Mouse (Mus musculus) cerebellum, adult 2 months (tissue): ENCODE results near the gene Ntf5. TPM values are rescaled to one million over a fixed set of nuclear protein-coding genes. Genes with fewer than 3 reads are reported as not detected.

Experiments
- DNase-seq, 2 experiments: peaks; one replicate each; pipeline ENCODE4 v3.0.0; 2021
- H3K27ac ChIP-seq: fragments of 200-500 bp; 2 replicates; pipeline ENCODE4 v1.5.1; 2012; ENCODE audit warnings: low read length, control low read depth, inconsistent platforms; ENCODE audit not compliant: insufficient read depth
- H3K27me3 ChIP-seq: fragments of 200-500 bp; 2 replicates; pipeline ENCODE4 v1.6.1; 2012; ENCODE audit warnings: inconsistent platforms, mild to moderate bottlenecking, low read length, moderate library complexity; ENCODE audit not compliant: control insufficient read depth, insufficient read depth
- H3K4me1 ChIP-seq: fragments of 200-500 bp; 2 replicates; pipeline ENCODE4 v1.6.1; 2011; ENCODE audit warnings: low read length; ENCODE audit not compliant: control insufficient read depth, insufficient read depth
- H3K4me3 ChIP-seq: fragments of 200-500 bp; replicated peaks from 2 replicates; pipeline ENCODE3; 2011; ENCODE audit warnings: mild to moderate bottlenecking, low read depth, low read length, control low read depth; ENCODE audit not compliant: insufficient read depth
- CTCF ChIP-seq: fragments of 200-500 bp; IDR thresholded peaks from 2 replicates; pipeline ENCODE4 v1.5.1; 2011; ENCODE audit warnings: low read depth, mild to moderate bottlenecking, control low read depth, low read length, moderate library complexity, borderline replicate concordance; ENCODE audit not compliant: insufficient read depth
- POLR2A ChIP-seq: fragments of 200-500 bp; IDR thresholded peaks from 2 replicates; pipeline ENCODE4 v1.6.1; 2011; ENCODE audit warnings: low read length, control low read depth, borderline replicate concordance; ENCODE audit not compliant: insufficient read depth
- WGBS: fragments of 180-500 bp; shearing (Covaris S2); methylation state at CpG from one replicate; pipeline ENCODE4 v1.1.7; 2018; 5-methylcytosine and 5-hydroxymethylcytosine counted together
- polyA plus RNA-seq: library from polyadenylated mRNA; depleted of rRNA; stranded (reverse); fragments of >200 nt; gene quantifications from 2 replicates; pipeline ENCODE4 v1.2.3, GENCODE M21; 2012; rRNA removed

The Ntf5 gene
- 0.07 and 0.29 TPM in 2 replicates for polyA plus RNA-seq

DNA sequence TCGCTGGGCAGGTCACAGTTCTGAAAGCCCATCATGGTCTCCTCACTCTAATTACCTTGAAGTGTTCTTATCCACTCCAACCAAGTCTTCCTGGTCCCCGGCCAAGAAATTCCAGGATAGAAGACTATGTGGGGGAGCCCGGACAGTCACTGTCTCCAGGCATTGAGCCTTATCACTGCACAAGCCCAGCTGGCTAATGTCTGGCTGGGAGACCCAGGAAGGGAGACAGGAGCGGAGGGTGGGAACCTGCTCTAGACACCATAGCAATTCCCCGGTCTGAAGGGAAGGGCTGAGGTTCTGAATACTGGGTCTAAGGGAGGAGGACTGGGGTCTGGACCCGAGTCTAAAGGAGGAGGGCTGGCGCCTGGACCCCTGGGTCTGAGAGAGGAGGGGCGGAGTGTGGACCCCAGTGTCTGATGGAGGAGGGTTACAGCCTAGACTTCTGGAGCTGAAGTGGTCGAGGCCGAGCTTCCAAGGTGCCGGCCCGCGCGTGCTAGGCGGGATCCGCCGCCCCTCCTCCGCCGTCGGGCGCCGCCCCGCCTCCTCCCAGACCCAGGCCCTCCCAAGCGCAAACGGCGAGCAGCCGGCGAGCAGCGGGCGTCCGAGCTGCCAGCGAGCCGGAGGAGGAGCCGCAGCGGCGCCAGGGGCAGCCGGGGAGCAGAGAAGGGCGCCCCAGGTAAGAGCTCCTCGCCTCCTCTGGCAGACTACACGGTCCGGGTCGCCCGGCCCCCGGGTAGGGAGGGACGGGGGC, at the start of gene Ntf5:
Gene Ntf5, plus strand, starts transcription at position 583 of the 751 bp plus-strand sequence.
- Histone ChIP-seq H3K4me1 (no peaks in the 10 kb centered on the region), H3K27me3 (no peaks in the 10 kb centered on the region; the same call in 1 of the 2 replicates), H3K27ac (no peak within 1 kb of the TSS), H3K4me3 (no peak within 1 kb of the TSS)
- WGBS: 4% methylated on average over 44 of the region's 45 CpGs
- DNase-seq: no peak
- TF ChIP-seq CTCF (no peak), POLR2A (no peak)

- H3K4me3 ChIP-seq: no peak overlapping the region
- DNase-seq: peak; percentile 46 to 50
- no peak overlapping the region for H3K27ac ChIP-seq
- TF ChIP-seq POLR2A: no peak
- TF ChIP-seq CTCF: no peak
- H3K4me1 ChIP-seq: peaks cover 11% of the 10 kb centered on the region
- 42% methylated on average over 2 of the region's 2 CpGs for WGBS
- no peaks in the 10 kb centered on the region for H3K27me3 ChIP-seq
Observed at GRCm38 (mm10) chr7:45363983-45364382, 49.5 kb upstream of the Ntf5 start.

DNA sequence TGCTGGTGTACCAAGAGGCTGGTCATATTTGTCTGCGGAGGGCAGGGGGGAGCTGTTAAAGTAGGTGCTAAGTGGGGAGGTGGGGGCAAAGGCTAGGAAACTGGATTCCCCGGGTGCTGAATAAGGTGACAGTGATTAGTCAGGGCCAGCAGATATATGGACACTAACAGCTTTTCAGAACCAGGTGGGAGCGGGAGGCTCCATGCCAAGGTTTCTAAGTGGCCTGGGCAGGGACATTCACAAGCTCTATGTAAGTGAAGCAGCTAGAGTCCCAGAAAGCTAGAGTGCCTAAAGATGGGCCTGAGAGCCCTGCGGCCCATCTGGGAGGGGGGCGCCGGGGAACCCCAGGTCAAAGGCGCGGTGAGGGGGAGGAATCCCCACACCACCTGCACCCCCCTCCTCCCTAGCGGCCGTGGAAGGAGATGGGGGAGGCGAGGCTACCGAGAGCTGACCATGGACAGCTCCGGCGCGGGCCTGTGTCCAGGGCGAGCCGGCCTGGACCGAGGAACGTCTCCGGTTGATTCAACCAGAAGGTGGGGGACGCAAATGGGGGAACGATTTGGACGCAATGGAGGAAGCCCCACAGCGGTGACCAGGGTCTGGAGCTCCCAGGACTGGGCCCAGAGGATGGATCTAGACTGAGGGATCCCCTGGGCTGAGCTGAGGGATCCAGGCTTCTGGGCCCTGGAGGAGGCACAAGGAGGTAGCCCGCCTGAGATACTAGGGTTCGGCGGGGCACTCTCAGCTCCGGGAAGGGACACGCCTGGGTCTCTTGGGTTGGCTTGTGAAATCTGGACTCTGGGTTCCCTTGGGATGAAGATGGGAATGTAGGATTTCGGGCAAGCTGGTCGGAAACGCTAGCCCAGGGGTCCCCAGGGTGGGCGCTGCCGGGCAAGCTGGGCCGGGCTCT, 47.5 kb upstream of the Ntf5 start:
- peak; percentile 73 to 75 for DNase-seq
- Histone ChIP-seq H3K4me3 (peak overlapping the region; percentile 71), H3K27ac (peak overlapping the region; percentile 72), H3K27me3 (no peaks in the 10 kb centered on the region), H3K4me1 (peaks cover 16% of the 10 kb centered on the region)
- TF ChIP-seq POLR2A (no peak), CTCF (no peak)
- under 1% methylated on average over 35 of the region's 35 CpGs for WGBS

GRCm38 (mm10) chr7:45366652-45367019, 46.9 kb upstream of the Ntf5 start, which contains the start of gene Ppfia3:
TSS of gene Ppfia3 (minus strand) at chr7:45367019.
- DNase-seq: no peak
- peak within 1 kb of the TSS; percentile 72 for H3K4me3 ChIP-seq
- H3K27me3 ChIP-seq: no peaks in the 10 kb centered on the region
- peak within 1 kb of the TSS; percentile 83 for H3K27ac ChIP-seq
- TF ChIP-seq CTCF: no peak
- 0 out of 2 replicates have a peak, but pooled peaks have one; percentile 10 for TF ChIP-seq POLR2A
- 3% methylated on average over 11 of the region's 26 CpGs for WGBS
- peaks cover 16% of the 10 kb centered on the region for H3K4me1 ChIP-seq

GRCm38 (mm10) chr7:45367020-45367880, 46.2 kb upstream of the Ntf5 start:
- peak overlapping the region; percentile 72 for H3K4me3 ChIP-seq
- under 1% methylated on average over 70 of the region's 70 CpGs for whole genome bisulfite sequencing
- no peaks in the 10 kb centered on the region for H3K27me3 ChIP-seq
- TF ChIP-seq POLR2A (peak; percentile 52; the same call in 1 of the 2 replicates), CTCF (peak; percentile 83)
- peak; percentile 99 for DNase-seq
- H3K4me1 ChIP-seq: peaks cover 16% of the 10 kb centered on the region
- H3K27ac ChIP-seq: peak overlapping the region; percentile 83

DNA sequence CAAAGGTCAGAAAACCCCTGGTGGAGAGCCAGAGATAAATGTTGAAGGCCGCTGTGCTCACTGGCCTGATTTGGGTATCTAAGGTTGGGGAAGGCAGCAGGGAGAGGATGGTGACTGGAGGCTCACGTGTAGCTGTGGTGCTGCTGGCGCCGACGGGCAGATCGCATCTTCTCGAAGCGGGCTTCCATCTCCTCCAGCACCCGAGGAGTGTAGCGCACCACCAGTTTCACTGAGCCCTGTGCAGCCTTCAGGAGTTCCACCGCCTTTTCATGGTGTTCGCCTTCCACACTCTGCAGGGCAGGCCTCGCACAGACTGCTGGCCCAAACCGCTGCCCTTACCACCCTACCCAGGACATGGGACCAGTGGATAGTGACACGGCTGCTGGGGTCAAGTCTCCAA, 45.3 kb upstream of the Ntf5 start:
- peak; percentile 37 to 48 for DNase-seq
- H3K27ac ChIP-seq: peak overlapping the region; percentile 2
- 65% methylated on average over 15 of the region's 15 CpGs for WGBS
- TF ChIP-seq POLR2A (no peak), CTCF (no peak)
- no peaks in the 10 kb centered on the region for H3K27me3 ChIP-seq
- peak overlapping the region; percentile 72 for H3K4me3 ChIP-seq
- peaks cover 16% of the 10 kb centered on the region for H3K4me1 ChIP-seq

DNA sequence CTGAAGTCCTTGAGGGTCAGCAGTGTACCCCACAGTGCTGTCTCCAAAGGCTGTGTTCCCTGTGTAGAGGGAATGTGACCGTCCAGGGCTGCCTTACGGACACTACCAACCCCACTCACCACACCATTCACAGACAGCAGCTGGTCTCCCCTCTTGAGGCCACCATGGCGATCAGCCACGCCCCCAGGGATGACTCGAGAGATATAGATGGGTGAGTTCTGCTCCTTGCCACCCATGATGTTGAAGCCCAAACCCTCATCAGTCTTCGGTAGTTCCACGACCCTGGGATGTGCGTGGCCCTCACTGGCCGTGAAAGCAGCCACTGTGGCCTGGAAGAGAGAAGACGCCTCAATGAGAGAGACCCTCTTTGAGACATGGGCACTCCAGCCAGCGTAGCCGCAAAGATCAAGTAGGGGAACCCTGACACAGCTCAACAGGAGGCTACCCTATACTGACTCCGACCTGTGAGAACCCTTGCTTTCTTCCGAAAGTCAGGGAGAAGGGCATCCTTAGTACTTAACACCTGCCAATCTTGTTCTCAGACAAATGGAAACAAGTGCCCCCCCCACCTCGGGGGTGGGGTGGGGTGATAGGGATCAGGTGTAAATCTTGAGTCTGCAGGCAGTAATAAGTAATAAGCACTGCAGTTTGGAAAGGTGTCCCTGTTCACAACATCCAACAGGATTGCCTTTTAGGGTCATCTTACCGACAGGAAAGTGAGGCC, 44.3 kb upstream of the Ntf5 start:
- no peaks in the 10 kb centered on the region for H3K27me3 ChIP-seq
- no peak for TF ChIP-seq CTCF
- no peak for TF ChIP-seq POLR2A
- no peak overlapping the region for H3K27ac ChIP-seq
- no peak for DNase-seq
- no peak overlapping the region for H3K4me3 ChIP-seq
- WGBS: 74% methylated on average over 16 of the region's 16 CpGs
- peaks cover 12% of the 10 kb centered on the region for H3K4me1 ChIP-seq
